Mouse (Mus musculus) brain, embryonic 14.5 days (tissue): ENCODE results near the gene Thyn1.

Experiments used
- CTCF ChIP-seq: fragments of 200-500 bp; IDR thresholded peaks from 2 replicates; pipeline ENCODE4 v1.5.1; 2012; ENCODE audit warnings: inconsistent platforms, mild to moderate bottlenecking, moderate library complexity, borderline replicate concordance; ENCODE audit not compliant: insufficient read depth, insufficient read length; ENCODE audit errors: extremely low read depth
- POLR2A ChIP-seq: fragments of 200-500 bp; IDR thresholded peaks from 2 replicates; pipeline ENCODE4 v1.6.1; 2012; ENCODE audit warnings: mild to moderate bottlenecking, inconsistent platforms, borderline replicate concordance; ENCODE audit not compliant: poor library complexity, insufficient read depth, insufficient read length, severe bottlenecking; ENCODE audit errors: extremely low read depth

- TF ChIP-seq CTCF = no peak
- no peak for TF ChIP-seq POLR2A
Measured at GRCm38 (mm10) chr9:26993118-26993517, 6.4 kb upstream of the Thyn1 start.
